Mouse (Mus musculus) G1E-ER4 (cell line): ENCODE results near the gene Cpne4. TPM values are rescaled to one million over a fixed set of nuclear protein-coding genes. Genes with fewer than 3 reads are reported as not detected.

Source experiments
- GATA1 ChIP-seq: IDR thresholded peaks from one replicate; pipeline ENCODE4 v1.8.0; 2012; ENCODE audit warnings: low read length, inconsistent platforms
- polyA plus RNA-seq: library from polyadenylated mRNA; stranded (reverse); fragments of >175 nt; gene quantifications from 2 replicates; pipeline ENCODE4 v1.2.3, GENCODE M21; 2012

Gene Cpne4
- polyA plus RNA-seq, 1 experiment = not detected

- TF ChIP-seq GATA1 = no peak
Observed at GRCm38 (mm10) chr9:104646348-104646994, 99.4 kb downstream of the Cpne4 start.

- no peak for TF ChIP-seq GATA1
Observed at GRCm38 (mm10) chr9:104652691-104653261, 105.7 kb downstream of the Cpne4 start.

- TF ChIP-seq GATA1 = no peak
Observed at GRCm38 (mm10) chr9:104659758-104660157, 112.7 kb downstream of the Cpne4 start.

GRCm38 (mm10) chr9:104676665-104677064 lies 129.6 kb downstream of the Cpne4 start:
- TF ChIP-seq GATA1 = no peak

- TF ChIP-seq GATA1 = no peak
Observed at GRCm38 (mm10) chr9:104678571-104678970, 131.5 kb downstream of the Cpne4 start.

- TF ChIP-seq GATA1 = no peak
Observed at GRCm38 (mm10) chr9:104687051-104687450, 140.0 kb downstream of the Cpne4 start.

- TF ChIP-seq GATA1 = no peak
Observed at GRCm38 (mm10) chr9:104693145-104693544, 146.1 kb downstream of the Cpne4 start.

- no peak for TF ChIP-seq GATA1
Observed at GRCm38 (mm10) chr9:104710831-104711230, 163.7 kb downstream of the Cpne4 start.

GRCm38 (mm10) chr9:104725311-104725710 lies 178.2 kb downstream of the Cpne4 start:
- no peak for TF ChIP-seq GATA1

- TF ChIP-seq GATA1 = no peak
Observed at GRCm38 (mm10) chr9:104742661-104743380, 195.7 kb downstream of the Cpne4 start.

- no peak for TF ChIP-seq GATA1
Observed at GRCm38 (mm10) chr9:104755519-104755918, 208.4 kb downstream of the Cpne4 start.

- no peak for TF ChIP-seq GATA1
Observed at GRCm38 (mm10) chr9:104760031-104760430, 212.9 kb downstream of the Cpne4 start.

GRCm38 (mm10) chr9:104776198-104776815 lies 229.2 kb downstream of the Cpne4 start:
- no peak for TF ChIP-seq GATA1

GRCm38 (mm10) chr9:104777135-104777534 lies 230.0 kb downstream of the Cpne4 start:
- TF ChIP-seq GATA1 = no peak

- TF ChIP-seq GATA1 = no peak
Observed at GRCm38 (mm10) chr9:104777780-104778179, 230.7 kb downstream of the Cpne4 start.

GRCm38 (mm10) chr9:104796601-104797000 lies 249.5 kb downstream of the Cpne4 start:
- TF ChIP-seq GATA1 = no peak

- no peak for TF ChIP-seq GATA1
Observed at GRCm38 (mm10) chr9:104804776-104805175, 257.7 kb downstream of the Cpne4 start.
